Mouse (Mus musculus) thymus, postnatal 4 days (tissue): ENCODE results near the gene Pdhx.

Experiments used
- DNase-seq: peaks from one replicate; pipeline ENCODE4 v3.0.0; 2021

Gene Pdhx

DNA sequence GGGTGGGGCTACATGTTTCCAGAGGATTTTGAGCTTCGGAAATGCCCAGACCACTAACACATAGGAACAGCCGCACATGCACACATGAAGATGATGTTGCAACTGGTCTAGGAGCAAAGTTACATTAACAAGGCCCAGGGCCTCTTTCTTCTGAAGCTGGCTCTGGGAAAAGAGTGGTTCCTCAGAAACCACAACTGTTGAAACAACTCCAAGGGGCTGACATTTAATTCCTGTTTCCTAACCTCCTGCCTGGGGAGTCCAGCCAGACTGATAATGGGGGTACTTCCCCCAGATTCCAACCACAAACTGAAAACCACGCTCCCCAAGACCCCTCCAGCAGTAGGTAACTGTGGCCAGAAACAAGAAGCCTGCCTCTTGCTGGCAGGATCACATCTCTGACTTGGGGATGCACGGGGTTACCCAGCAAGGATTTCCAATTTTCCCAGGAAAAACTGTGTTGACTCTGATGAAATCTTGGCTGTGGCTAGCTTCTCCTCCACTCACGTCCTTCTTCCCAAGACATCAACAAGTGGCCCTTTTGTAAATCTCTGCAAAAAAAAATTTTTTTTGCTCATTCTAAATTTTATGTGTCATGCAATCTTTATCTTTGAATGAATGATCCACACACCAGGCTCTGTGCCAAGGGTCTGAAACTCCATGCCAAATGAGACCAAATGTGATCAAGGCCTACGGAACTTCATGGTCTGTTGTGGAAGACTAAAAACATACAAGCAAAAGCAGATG lies 86.2 kb downstream of the Pdhx start:
- DNase-seq: no peak

DNA sequence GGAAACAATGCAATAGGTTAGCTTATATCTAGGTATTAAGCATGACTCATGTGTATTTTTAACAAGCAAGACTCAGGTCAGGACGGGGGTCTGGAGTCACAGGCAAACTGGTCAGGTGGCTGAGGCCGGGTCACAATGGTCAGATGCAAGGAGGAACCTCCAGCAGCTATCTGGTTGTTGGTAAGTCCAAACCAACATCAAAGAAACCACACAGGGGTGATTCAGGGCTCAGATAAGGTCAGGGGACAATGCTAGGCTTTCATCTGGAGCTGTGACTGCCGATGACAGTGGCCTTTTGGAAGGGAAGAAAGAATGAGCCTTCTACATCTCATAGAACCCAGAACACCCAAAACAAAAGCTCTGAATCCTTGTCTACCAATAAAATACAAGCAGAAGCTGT lies 86.9 kb downstream of the Pdhx start:
- DNase-seq: no peak

DNA sequence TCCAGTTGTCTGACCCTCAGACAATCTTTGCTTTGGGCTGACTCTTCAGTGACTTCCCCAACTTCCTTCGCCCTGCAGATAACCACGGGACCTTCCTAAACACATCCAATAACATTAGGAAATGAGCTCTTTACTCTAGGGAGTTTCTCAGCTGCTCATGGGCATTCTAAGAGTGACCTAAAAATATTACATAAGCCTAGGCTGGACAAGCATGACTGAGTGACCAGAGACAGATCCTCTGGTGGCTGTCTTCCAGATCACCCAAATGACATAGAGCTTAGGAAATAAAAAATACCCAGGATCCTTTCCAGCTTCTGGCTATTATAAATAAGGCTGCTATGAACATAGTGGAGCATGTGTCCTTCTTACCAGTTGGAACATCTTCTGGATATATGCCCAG lies 90.5 kb downstream of the Pdhx start:
- no peak for DNase-seq

DNA sequence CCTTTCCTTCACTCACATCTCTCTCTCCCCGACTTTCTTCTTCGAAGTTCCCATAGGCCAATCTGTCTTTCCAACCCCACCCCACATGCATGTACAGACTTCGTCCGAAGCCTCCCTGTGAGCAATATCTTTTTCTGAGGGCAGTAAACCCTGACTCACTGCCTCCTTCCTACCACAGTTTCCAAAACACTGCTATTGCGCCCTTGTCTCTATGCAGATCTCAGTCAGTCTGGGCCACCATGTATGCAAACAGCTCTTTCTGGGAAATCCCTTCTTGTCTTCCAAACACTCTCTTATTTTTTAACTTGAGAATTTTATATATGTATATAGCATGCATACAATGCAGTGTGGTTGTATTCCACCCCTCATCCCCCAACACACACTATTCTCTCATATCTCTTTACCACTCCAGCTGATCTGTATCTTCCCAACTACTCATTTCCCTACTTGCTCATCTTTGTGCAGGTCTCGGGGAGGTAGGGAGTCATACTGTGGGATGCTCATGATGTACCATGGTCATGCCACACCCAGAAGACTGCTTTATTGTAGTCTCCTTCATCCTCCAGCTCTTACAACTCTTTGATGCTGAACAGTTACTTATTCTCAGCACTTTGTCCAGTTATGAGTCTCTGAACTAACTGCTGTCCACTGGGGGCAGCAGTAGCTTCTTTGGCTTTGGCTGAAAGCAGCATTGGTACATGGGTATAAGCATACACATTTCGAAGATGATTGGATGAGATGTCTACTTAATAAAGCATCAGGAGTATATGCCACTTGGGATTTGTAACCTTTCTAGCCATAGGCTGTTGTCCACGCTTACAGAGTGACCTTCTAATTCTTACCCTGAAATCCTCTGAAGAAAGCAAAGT lies 91.6 kb downstream of the Pdhx start:
- no peak for DNase-seq

DNA sequence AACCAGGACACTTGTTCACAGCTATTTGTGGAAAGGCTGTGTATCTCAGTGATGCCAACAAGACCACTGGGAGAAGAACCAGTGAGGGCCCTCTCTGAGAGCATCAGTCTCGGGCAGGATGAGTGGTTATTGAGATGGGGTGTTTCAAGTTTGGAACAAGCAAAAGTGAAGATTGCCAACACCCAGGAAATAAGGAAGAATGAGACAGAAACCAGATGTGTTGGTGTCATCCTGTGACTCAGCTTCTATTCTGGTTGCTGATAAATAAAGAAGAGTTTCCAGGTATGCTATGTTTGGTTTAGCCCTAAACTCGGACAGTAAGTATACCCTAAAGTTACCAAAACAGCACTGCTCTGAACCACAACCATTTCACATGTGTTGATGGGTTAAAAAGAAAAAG lies 92.4 kb downstream of the Pdhx start:
- no peak for DNase-seq

DNA sequence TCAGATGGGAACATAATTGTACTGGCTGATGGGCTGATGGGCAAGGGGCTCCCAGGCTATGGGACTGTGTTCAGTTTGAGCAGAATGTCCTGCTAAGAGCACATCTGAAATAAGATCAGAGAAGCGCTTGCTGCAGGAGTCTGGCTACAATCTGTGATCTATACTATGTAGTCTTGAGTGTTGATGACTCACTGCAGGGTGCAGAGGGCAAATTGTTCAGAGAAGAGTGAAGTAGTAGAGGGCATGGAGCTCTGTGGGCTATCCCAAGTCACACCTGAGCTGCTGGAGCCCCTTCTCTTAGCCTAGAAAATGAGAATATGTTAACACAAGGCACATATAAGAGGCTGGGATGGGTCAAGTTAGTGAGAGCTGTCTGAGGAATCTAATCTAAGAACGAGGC lies 93.8 kb downstream of the Pdhx start:
- DNase-seq: no peak

- no peak for DNase-seq
These were observed 94.2 kb downstream of the Pdhx start for GRCm38 (mm10) chr2:102979112-102979511.

- no peak for DNase-seq
These were observed 97.9 kb downstream of the Pdhx start for GRCm38 (mm10) chr2:102975358-102975945.

- no peak for DNase-seq
These were observed 100.2 kb downstream of the Pdhx start for GRCm38 (mm10) chr2:102973115-102973514.

DNA sequence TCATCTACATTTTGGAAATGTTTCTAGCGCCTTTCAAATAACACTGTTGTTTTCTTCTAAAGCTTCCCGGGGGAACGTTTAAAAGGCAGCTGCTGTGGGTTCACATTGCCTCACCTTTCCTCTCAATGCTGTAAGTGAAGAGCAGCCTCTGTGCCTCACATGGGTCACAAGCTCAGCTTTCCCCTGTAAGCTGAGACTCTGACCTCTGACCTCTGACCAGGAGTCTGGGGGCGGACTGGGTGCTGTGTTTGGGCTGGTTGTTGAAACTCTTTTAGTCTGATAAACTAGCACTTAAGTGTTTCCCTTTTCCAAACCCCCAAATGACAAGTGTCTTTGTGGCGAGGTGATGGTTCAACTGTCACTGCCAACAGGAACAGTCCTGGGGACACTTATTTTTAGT lies 100.7 kb downstream of the Pdhx start:
- DNase-seq: no peak

DNA sequence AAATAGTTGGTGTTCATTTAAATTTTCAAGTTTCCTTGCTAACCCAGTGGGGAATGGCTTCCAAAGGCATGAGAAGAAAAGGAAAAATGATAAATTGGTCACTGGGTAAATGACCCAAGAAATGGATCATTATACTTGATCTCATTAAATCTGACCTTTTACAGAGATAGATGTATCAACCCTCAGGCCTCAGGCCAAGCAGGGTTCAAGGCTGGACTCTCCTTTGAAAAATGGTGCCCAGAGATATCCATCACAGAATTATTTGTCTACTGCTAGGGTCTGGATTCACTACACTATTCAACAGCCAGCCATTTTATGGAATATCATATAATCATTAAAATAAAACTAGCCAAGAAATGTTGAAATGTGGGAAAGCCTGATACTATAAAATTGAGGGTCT lies 101.4 kb downstream of the Pdhx start:
- no peak for DNase-seq
